Mouse (Mus musculus) CD8-positive naive resting alpha-beta T cell, adult 2 months (primary cell): ENCODE measurements at regions not wholly inside any gene's neighbourhood (a gene's known extent, or its start where the extent isn't known, plus 50 kb on each side); places are given as distances from the start of the nearest gene placed in this dataset.
"Not testable (repeated sequence)": the region's sequence is repeated elsewhere in the genome, so short reads cannot be mapped to it uniquely, and the experiment has no call there.

Experiments used
- DNase-seq, 2 experiments: peaks; one replicate each; pipeline ENCODE4 v3.0.0; 2022; ENCODE audit warnings: low read depth in 2 of 2, low spot score in 2 of 2

DNA sequence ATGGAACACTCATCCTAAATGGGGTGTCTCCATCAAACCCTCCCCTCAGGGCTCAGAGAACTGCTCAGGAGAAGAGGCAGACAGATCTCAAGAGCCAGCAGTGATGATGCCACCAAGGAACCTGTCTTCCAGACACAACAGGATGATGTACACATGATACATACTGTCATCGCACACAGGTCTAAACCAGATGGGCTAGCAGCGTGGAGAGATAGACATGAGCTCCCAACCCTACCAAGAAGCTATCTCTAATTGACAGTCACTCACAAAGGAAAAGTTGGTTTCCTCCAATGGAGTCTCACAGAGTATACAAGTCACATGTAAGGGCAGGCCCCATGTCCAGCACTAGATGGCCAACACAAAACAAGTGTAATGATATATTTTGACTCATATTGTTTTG lies 139.9 kb downstream of the Cdca7 start:
- DNase-seq: no peak

DNA sequence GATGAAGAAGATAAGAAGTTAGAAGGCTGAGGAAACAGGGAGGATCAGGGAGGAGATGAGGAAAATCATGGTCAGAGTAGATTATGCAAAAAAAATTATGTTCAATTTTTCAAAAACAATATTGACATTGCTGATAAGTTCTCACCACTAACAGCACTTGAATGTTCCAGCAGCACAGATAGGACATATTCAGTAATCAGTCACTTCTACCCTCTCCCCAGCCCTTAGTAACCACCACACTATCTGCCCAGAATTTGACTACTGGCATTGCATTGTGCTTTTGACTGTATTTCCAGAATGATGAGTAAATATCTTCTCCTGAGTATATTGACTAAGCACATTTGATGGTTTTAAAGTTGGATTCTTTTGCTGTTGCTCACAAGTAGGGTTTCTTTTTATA lies 140.5 kb downstream of the Cdca7 start:
- DNase-seq: no peak

- DNase-seq: no peak
Measured at GRCm38 (mm10) chr2:72619446-72619845, 143.5 kb downstream of the Cdca7 start.

- DNase-seq: no peak
Measured at GRCm38 (mm10) chr2:72620182-72620652, 144.3 kb downstream of the Cdca7 start.

GRCm38 (mm10) chr2:72627915-72628314 lies 152.0 kb downstream of the Cdca7 start:
- no peak for DNase-seq

DNA sequence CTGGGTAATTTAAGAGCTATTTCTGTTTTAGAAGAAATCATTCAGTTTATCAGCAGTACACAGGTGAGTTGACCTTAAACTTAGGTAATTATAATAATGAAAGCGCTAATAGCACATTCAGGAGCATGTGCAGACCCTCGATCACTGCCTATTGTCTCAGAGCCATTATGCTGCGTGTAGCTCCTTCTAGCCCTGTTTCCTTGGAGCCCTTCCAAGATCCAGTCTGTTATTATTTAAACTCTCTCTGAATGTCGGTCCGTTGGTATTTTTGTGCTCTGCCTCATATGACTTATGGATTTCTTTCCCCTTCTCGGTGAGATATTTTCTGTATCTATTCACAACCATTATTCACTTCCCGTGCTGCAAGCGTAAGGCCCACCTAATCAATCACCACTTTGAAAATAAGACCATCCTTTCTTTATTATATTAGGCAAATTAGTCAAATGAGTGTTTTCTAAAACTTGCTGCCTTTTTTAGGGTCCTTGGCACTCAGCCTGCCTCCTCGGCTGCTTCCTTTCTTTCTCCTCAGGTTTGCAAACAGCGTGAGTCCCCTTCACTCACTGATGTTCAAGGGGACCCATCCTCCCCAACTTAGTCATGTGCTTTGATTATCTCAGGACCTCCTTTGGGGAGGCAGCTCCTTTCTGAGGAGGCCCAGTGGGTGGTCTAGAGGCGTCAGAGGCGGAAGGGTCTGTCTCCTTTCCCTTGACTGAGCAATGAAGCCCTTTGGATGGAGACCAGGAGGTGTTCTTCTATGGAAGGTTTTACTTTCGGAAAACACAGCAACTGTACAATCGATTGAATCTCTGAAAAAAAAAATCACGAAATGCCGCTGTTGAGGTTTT lies 152.9 kb downstream of the Cdca7 start:
- no peak for DNase-seq

DNA sequence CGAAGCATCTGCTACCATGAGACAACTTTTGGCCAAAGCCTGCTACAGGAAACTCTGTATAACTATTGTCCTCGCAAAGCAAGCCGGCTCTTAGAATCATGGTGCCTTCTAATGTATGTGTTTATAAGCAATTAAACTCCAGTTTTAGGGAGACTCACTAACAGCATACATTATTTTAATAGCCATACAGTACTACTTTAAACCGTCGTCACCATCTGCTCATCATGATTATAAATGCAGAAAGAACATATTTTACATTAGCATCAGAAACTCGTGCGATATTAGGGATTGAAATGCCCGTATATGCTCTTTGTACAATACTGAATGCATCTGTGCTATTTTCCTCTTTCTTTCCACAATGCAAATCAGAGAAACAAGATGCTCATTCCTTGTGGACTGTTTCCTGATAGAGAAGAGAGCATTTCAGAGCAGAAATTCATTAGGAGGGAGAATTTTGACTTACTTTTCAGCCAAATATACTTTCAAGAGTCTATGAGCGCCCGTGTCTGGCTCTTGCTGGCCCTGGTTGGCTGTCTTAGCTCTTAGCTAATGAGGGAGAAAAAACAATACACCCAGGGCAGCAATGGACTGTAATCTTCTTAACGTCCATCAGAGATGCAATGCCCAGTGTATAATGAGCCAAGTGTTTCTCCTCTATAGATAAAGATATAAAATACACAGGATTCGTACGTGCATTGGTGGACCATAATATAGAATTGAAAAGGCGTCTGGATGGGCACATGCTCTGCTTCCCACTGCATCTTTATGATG lies 153.9 kb downstream of the Cdca7 start:
- no peak for DNase-seq

GRCm38 (mm10) chr2:72637881-72638620 lies 162.1 kb downstream of the Cdca7 start:
- no peak for DNase-seq

GRCm38 (mm10) chr2:72639022-72639421 lies 163.1 kb downstream of the Cdca7 start:
- no peak for DNase-seq

DNA sequence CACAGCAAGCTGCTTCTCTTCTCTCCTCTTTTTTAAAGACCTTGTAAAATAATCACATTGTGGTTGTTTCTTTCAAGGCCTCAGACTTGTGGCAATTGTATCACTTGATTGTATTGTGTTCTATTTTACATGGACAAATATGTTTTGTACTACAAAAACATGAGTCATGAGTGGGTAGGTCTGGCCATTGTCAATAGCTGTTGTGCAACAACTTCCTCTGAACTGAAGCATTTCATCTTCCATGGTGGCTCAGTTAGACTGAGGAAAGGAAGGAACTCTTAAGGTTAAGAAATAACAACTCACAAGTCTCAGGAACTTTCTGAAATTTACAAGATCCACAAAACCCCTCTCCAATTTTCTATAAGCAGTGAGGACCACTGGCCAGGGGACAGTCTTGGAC lies 165.3 kb downstream of the Cdca7 start:
- no peak for DNase-seq

DNA sequence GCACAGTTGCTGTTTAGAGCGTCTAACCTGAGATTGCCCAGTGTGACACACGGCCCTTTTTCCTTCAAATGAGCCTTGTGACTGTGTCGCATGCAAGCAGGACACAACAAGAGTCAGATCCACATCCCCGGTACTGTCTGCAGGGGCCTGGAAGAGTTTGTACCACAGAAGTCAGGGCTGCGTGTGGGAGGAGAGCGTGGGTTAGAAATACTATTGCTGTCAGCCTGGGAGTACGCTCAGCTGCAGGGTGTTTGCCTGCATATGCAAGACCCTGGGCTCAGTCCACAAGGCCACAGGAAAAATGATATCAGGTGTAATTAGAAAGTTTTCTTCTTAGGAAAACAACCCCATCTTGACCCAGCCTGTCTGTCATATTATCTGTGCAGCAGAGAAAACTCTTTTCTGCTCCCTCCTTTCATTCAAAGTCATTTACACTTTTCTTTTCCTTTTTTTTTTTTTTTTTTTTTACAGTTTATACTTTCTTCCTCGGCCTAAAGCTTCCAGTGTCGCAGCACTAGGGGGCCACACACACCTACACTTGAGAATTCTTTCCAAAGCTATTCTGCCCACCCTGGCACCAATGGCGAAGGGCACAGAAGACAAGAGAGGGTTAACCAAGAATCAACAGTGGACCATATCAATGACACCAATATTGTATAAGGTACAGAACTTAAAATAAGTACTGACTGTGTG lies 168.3 kb downstream of the Cdca7 start:
- no peak for DNase-seq

GRCm38 (mm10) chr2:72647642-72648041 lies 171.7 kb downstream of the Cdca7 start:
- no peak for DNase-seq

GRCm38 (mm10) chr2:72648294-72648693 lies 172.3 kb downstream of the Cdca7 start:
- no peak for DNase-seq

GRCm38 (mm10) chr2:72655864-72656263 lies 179.9 kb downstream of the Cdca7 start:
- no peak for DNase-seq

- DNase-seq: no peak
Measured at GRCm38 (mm10) chr2:72657101-72657920, 181.4 kb downstream of the Cdca7 start.

DNA sequence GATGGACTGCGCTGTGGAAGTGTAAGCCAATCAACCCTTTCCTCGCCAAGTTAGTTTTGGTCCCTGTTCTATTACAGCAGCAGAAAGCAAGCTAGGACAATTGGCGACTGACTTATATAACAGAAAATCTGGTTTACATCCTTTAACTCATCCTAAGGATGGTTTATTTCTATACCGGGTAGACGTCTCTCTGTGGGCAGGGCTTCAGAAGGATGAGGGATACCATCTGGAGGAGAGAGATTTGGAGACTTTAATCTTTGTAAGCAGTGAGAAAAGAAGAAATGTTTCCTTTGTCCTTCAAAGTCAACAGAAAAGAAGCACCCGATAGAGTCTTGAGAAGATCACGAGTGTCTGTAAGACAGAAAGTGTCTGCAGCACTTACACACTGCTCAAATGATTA lies 186.4 kb downstream of the Cdca7 start:
- DNase-seq: no peak

DNA sequence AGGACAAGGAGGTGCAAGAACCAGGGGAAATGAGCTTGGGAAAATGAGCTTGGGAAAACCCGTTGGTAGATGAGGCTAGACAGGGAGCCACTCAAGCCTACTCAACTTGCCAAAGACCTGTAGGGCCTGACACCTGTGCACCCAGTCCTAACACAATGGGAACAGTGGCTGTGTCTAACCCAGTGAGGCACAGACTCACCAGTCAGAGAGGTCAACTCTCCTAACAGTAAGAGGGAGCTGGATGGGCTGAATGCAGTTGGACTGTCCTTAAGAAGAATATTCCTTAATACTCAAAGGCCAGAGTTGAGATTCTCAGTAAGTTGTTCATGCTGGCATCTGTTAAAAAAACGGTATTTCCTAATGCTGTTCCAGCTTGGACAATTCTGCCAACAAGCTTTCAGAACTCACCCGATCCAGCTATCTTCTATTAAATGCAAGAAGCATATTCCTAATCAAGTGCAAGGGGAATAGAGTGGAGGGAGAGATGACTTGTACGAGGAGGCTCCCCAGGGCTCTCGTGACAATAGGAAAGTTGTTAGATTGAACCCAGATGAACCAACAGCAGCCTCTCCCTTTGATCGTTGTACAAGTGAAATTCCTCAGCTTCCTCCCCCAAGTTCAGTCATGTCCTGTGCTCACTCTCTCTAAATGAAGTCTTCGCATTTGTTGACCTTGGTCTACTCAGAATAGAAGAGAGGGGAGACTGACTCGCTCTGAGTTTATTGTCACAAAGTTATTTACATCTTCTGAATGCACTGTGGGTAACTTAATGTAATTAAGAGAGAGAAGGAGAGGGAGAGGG lies 187.2 kb downstream of the Cdca7 start:
- DNase-seq: no peak

- DNase-seq: not testable (repeated sequence)
Measured at GRCm38 (mm10) chr2:72667396-72667795, 191.4 kb downstream of the Cdca7 start.
